Mouse (Mus musculus) CH12.LX (cell line): ENCODE results near the gene Slc25a34. TPM values are rescaled to one million over a fixed set of nuclear protein-coding genes. Genes with fewer than 3 reads are reported as not detected.

ENCODE experiments used
- DNase-seq: peaks from one replicate; pipeline ENCODE4 v3.0.0-alpha.2; 2013; ENCODE audit errors: extremely low read depth
- H3K27ac ChIP-seq: 2 replicates; pipeline ENCODE4 v1.5.1; 2012; ENCODE audit warnings: low read depth, mild to moderate bottlenecking, control low read depth, moderate library complexity; ENCODE audit not compliant: insufficient read depth
- H3K27me3 ChIP-seq: replicated peaks from 2 replicates; pipeline ENCODE3; 2012; ENCODE audit warnings: inconsistent platforms
- H3K36me3 ChIP-seq, 2 experiments: replicated peaks in 1 of 2; 2 replicates each; pipeline versions ENCODE3 to v1.6.1; 2012; ENCODE audit warnings: inconsistent platforms in 1 of 2, low read length in 1 of 2, mild to moderate bottlenecking in 1 of 2, mixed read lengths in 1 of 2, moderate library complexity in 1 of 2; ENCODE audit not compliant: control insufficient read depth in 1 of 2, insufficient read depth in 1 of 2
- H3K4me1 ChIP-seq, 2 experiments: 2 replicates each; pipeline ENCODE4 v1.6.1; 2012; ENCODE audit warnings: inconsistent platforms in 1 of 2, moderate library complexity in 1 of 2; ENCODE audit not compliant: insufficient read depth in 2 of 2, control insufficient read depth in 1 of 2
- H3K4me2 ChIP-seq: 2 replicates; pipeline ENCODE4 v1.6.1; 2012; ENCODE audit warnings: low read depth, mild to moderate bottlenecking, control low read depth; ENCODE audit not compliant: poor library complexity, insufficient read depth, severe bottlenecking
- H3K4me3 ChIP-seq, 3 experiments: fragments of 150-350 bp in 1 of 3; sonication (generic) in 1 of 3; replicated peaks in 1 of 3; 2 replicates each; pipeline versions ENCODE3 to v1.5.1; 2011 to 2012; ENCODE audit warnings: low read depth in 2 of 3, low read length in 2 of 3, mild to moderate bottlenecking in 2 of 3, moderate library complexity in 2 of 3, control low read depth in 1 of 3, improper control_type of control experiment in 1 of 3, inconsistent platforms in 1 of 3, mixed read lengths in 1 of 3; ENCODE audit not compliant: poor library complexity in 1 of 3
- H3K79me2 ChIP-seq: replicated peaks from 2 replicates; pipeline ENCODE4 v1.6.1; 2012; ENCODE audit warnings: mild to moderate bottlenecking, moderate library complexity; ENCODE audit not compliant: control insufficient read depth, poor library complexity, insufficient read depth, severe bottlenecking; ENCODE audit errors: extremely low read depth
- H3K9ac ChIP-seq: 2 replicates; pipeline ENCODE4 v1.6.1; 2012; ENCODE audit warnings: low read depth, mild to moderate bottlenecking, control low read depth, moderate library complexity; ENCODE audit not compliant: insufficient read depth
- H3K9me3 ChIP-seq: replicated peaks from 2 replicates; pipeline ENCODE3; 2012; ENCODE audit warnings: low read length, inconsistent platforms, mixed read lengths
- BHLHE40 ChIP-seq: IDR thresholded peaks from 2 replicates; pipeline ENCODE4 v1.6.1; 2011; ENCODE audit warnings: mild to moderate bottlenecking, low read depth, low read length, improper control_type of control experiment
- CHD1 ChIP-seq: IDR thresholded peaks from 2 replicates; pipeline ENCODE4 v1.6.1; 2012; ENCODE audit warnings: low read depth, low read length, improper control_type of control experiment, inconsistent platforms
- CTCF ChIP-seq, 2 experiments: IDR thresholded peaks in 1 of 2; conservative IDR thresholded peaks in 1 of 2; 2 replicates each; pipeline ENCODE4 v1.5.1; 2011 to 2012; ENCODE audit warnings: low read depth in 2 of 2, low read length in 2 of 2, improper control_type of control experiment in 1 of 2, inconsistent platforms in 1 of 2, mild to moderate bottlenecking in 1 of 2, moderate library complexity in 1 of 2
- E2F4 ChIP-seq: IDR thresholded peaks from 2 replicates; pipeline ENCODE4 v1.6.1; 2011; ENCODE audit warnings: low read depth, low read length, improper control_type of control experiment; ENCODE audit not compliant: insufficient replicate concordance
- ELF1 ChIP-seq: IDR thresholded peaks from 2 replicates; pipeline ENCODE4 v1.6.1; 2014; ENCODE audit warnings: low read depth, mild to moderate bottlenecking, inconsistent platforms, low read length, improper control_type of control experiment
- EP300 ChIP-seq: IDR thresholded peaks from 2 replicates; pipeline ENCODE4 v1.6.1; 2011; ENCODE audit warnings: low read length, improper control_type of control experiment
- ETS1 ChIP-seq: conservative IDR thresholded peaks from 2 replicates; pipeline ENCODE4 v1.6.1; 2012; ENCODE audit warnings: low read depth, mild to moderate bottlenecking, inconsistent platforms, low read length, improper control_type of control experiment, moderate library complexity
- GABPA ChIP-seq: IDR thresholded peaks from 2 replicates; pipeline ENCODE4 v1.6.1; 2012; ENCODE audit warnings: low read depth, low read length, improper control_type of control experiment, inconsistent platforms; ENCODE audit not compliant: insufficient replicate concordance
- HCFC1 ChIP-seq: IDR thresholded peaks from 2 replicates; pipeline ENCODE4 v1.6.1; 2012; ENCODE audit warnings: low read depth, mild to moderate bottlenecking, inconsistent platforms, low read length, improper control_type of control experiment
- KAT2A ChIP-seq: IDR thresholded peaks from 2 replicates; pipeline ENCODE4 v1.6.1; 2012; ENCODE audit warnings: low read length, improper control_type of control experiment, inconsistent platforms; ENCODE audit not compliant: insufficient replicate concordance
- MAFK ChIP-seq: IDR thresholded peaks from 2 replicates; pipeline ENCODE4 v1.6.1; 2011; ENCODE audit warnings: low read length, improper control_type of control experiment; ENCODE audit not compliant: insufficient replicate concordance
- MAX ChIP-seq: IDR thresholded peaks from 2 replicates; pipeline ENCODE4 v1.6.1; 2011; ENCODE audit warnings: low read length, improper control_type of control experiment
- MAZ ChIP-seq: IDR thresholded peaks from 2 replicates; pipeline ENCODE4 v1.6.1; 2012; ENCODE audit warnings: low read depth, mild to moderate bottlenecking, inconsistent platforms, low read length, improper control_type of control experiment, moderate library complexity
- MEF2A ChIP-seq: IDR thresholded peaks from 2 replicates; pipeline ENCODE4 v1.6.1; 2014; ENCODE audit warnings: low read depth, mild to moderate bottlenecking, inconsistent platforms, low read length, improper control_type of control experiment, borderline replicate concordance
- MXI1 ChIP-seq: IDR thresholded peaks from 2 replicates; pipeline ENCODE4 v1.6.1; 2011; ENCODE audit warnings: mild to moderate bottlenecking, low read depth, low read length, improper control_type of control experiment
- POLR2A ChIP-seq: IDR thresholded peaks from 2 replicates; pipeline ENCODE4 v1.6.1; 2011; ENCODE audit warnings: low read depth, mild to moderate bottlenecking, improper control_type of control experiment, low read length
- RAD21 ChIP-seq: IDR thresholded peaks from 2 replicates; pipeline ENCODE4 v1.6.1; 2011; ENCODE audit warnings: low read depth, mild to moderate bottlenecking, low read length, improper control_type of control experiment, moderate library complexity
- RCOR1 ChIP-seq: conservative IDR thresholded peaks from 2 replicates; pipeline ENCODE4 v1.6.1; 2012; ENCODE audit warnings: low read depth, mild to moderate bottlenecking, inconsistent platforms, low read length, improper control_type of control experiment
- SIN3A ChIP-seq: IDR thresholded peaks from 2 replicates; pipeline ENCODE4 v1.6.1; 2012; ENCODE audit warnings: low read length, improper control_type of control experiment, inconsistent platforms
- TCF12 ChIP-seq: IDR thresholded peaks from 2 replicates; pipeline ENCODE4 v1.6.1; 2014; ENCODE audit warnings: low read depth, mild to moderate bottlenecking, inconsistent platforms, low read length, improper control_type of control experiment
- UBTF ChIP-seq: IDR thresholded peaks from 2 replicates; pipeline ENCODE4 v1.6.1; 2012; ENCODE audit warnings: low read depth, mild to moderate bottlenecking, inconsistent platforms, low read length, improper control_type of control experiment, moderate library complexity
- USF1 ChIP-seq: IDR thresholded peaks from 2 replicates; pipeline ENCODE4 v1.6.1; 2014; ENCODE audit warnings: low read depth, mild to moderate bottlenecking, inconsistent platforms, low read length, improper control_type of control experiment
- USF2 ChIP-seq: conservative IDR thresholded peaks from 2 replicates; pipeline ENCODE4 v1.6.1; 2011; ENCODE audit warnings: low read depth, low read length, improper control_type of control experiment
- ZMIZ1 ChIP-seq: IDR thresholded peaks from 2 replicates; pipeline ENCODE4 v1.6.1; 2012; ENCODE audit warnings: low read depth, mild to moderate bottlenecking, inconsistent platforms, low read length, improper control_type of control experiment
- ZNF384 ChIP-seq: IDR thresholded peaks from 2 replicates; pipeline ENCODE4 v1.6.1; 2012; ENCODE audit warnings: low read depth, low read length, improper control_type of control experiment, inconsistent platforms
- dilution Hi-C: fragments of 300-500 bp; cut with MboI; formaldehyde crosslinking; loops from 2 replicates; pipeline ENCODE4 v1.14.3; 2020; ENCODE audit warnings: low sequenced_read_pairs; ENCODE audit not compliant: extremely low pct_unique_long_range_greater_than_20kb, extremely low pct_ligation_motif_present
- in situ Hi-C: fragments of 300-500 bp; cut with MboI; formaldehyde crosslinking; loops from 3 replicates; pipeline ENCODE4 v1.14.3; 2019; ENCODE audit warnings: low sequenced_read_pairs, low pct_ligation_motif_present, low pct_unique_long_range_greater_than_20kb, mixed read lengths
- polyA plus RNA-seq: library from polyadenylated mRNA; unstranded; fragments of >175 nt; gene quantifications from 2 replicates; pipeline ENCODE4 v1.2.1, GENCODE M21; 2012; ENCODE audit warnings: low read depth; ENCODE audit not compliant: insufficient read length
- total RNA-seq, 2 experiments: library from RNA; depleted of rRNA; stranded (reverse); fragments of 300-350 nt in 1 of 2; fragments of >200 nt in 1 of 2; gene quantifications; 2 replicates each; pipeline ENCODE4 v1.2.3; 2012 to 2014

Slc25a34 gene
- total RNA-seq (2012; rRNA removed) (0.63 and 0.64 TPM in 2 replicates), total RNA-seq (2014; rRNA removed) (0.23 and 0.41 TPM in 2 replicates), polyA plus RNA-seq (1.2 and 1.7 TPM in 2 replicates)

DNA sequence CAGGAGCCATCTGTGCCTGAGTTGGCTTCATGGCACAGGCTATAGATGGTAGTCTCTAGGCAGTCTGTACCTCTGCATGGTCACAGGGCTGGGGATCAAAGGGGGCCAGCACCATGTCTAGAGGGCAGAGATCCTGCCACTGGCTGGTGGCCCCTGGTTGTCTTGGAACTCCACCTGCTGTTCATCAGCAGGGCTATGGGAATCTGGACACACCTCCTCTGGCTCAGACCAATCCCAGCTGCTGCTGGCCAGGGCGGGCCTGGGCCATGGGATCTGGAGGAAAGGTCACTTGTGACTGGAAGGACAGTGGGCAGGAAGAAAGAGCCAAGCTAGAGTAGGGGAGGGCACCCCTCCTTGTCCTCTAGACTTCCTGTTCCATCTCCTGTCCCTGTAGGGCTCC lies at the start of gene Slc25a34:
TSS of gene Slc25a34 (minus strand) at position 156 of the 400 bp plus-strand sequence.
- peak within 1 kb of the TSS; percentile 25; the same call in 1 of the 2 replicates for H3K9ac ChIP-seq
- H3K9me3 ChIP-seq: no peaks in the 10 kb centered on the region
- H3K4me2 ChIP-seq: peak within 1 kb of the TSS; percentile 65; the same call in 1 of the 2 replicates
- peak; percentile 91 for TF ChIP-seq ZMIZ1
- no peak for TF ChIP-seq MXI1
- TF ChIP-seq POLR2A: peak; percentile 53
- no peak for TF ChIP-seq RCOR1
- no peak for TF ChIP-seq UBTF
- no peak for TF ChIP-seq USF2
- in situ Hi-C loops (no loop called here), dilution Hi-C loops (no loop called here)
- peaks cover 32 to 71% of the 10 kb centered on the region in 2 experiments for H3K4me1 ChIP-seq
- H3K79me2 ChIP-seq: no peaks in the 10 kb centered on the region
- H3K36me3 ChIP-seq: peaks cover 18 to 38% of the 10 kb centered on the region in 2 experiments
- peak within 1 kb of the TSS; percentile 94 for H3K27ac ChIP-seq
- no peak for DNase-seq
- peak within 1 kb of the TSS in 1 of 3 experiments; percentile 17 for H3K4me3 ChIP-seq
- H3K27me3 ChIP-seq: no peaks in the 10 kb centered on the region

DNA sequence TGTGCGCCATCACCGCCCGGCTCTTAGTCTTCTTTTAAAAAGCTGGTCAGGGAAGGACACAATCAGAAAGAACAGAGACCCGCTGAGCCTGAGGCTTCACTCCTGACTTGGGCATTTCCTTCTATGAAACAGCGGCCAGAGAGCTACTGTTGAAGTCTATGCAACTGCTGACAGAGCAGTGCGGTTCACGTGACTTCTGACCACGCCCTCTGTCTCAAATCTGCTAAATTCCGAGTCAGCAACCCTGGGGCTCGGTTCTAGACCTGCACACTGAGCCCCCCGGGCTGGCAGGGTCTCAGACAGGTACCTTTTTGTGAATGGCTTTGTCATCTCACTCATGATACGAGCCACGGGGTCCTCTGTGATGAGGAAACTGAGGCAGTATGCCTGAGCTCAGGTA lies 48.7 kb upstream of the Slc25a34 start:
- in situ Hi-C loops (no loop called here), dilution Hi-C loops (no loop called here)
- no peak overlapping the region for H3K4me2 ChIP-seq
- peaks cover 12% of the 10 kb centered on the region for H3K9me3 ChIP-seq
- no peaks in the 10 kb centered on the region for H3K27me3 ChIP-seq
- no peak for DNase-seq
- H3K36me3 ChIP-seq: peaks cover 0 to 2% of the 10 kb centered on the region in 2 experiments
- H3K79me2 ChIP-seq: no peaks in the 10 kb centered on the region
- H3K9ac ChIP-seq: no peak overlapping the region
- no peak overlapping the region for H3K27ac ChIP-seq
- peaks cover 13 to 17% of the 10 kb centered on the region in 2 experiments for H3K4me1 ChIP-seq
- H3K4me3 ChIP-seq: no peak overlapping the region
- no peak for TF ChIP-seq MAZ
- no peak for TF ChIP-seq GABPA

DNA sequence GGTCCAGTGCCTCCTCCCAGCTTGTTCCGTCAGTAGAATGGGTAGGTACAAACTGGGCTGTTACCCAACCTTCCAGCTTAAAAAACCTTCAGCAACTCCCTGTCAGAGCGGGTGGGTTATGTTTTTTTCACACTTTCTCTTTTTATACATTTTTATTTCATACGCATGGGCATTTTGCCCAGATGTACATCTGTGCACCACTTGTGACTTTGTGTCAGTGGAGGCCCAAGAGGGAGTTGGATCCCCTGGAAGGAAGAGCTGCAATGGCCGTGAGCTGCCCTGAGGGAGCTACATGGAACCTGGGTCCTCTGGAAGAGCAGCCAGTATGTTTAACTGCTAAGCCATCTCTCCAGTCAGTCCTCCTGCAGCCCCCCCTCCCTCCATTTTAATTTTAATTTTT lies 47.8 kb upstream of the Slc25a34 start:
- DNase-seq: no peak
- Histone ChIP-seq H3K4me1 (peaks cover 5 to 14% of the 10 kb centered on the region in 2 experiments; a peak in 3 of 4 replicates), H3K4me2 (no peak overlapping the region), H3K27ac (no peak overlapping the region), H3K36me3 (no peaks in the 10 kb centered on the region), H3K4me3 (no peak overlapping the region), H3K9ac (no peak overlapping the region), H3K27me3 (no peaks in the 10 kb centered on the region), H3K79me2 (no peaks in the 10 kb centered on the region), H3K9me3 (peaks cover 12% of the 10 kb centered on the region)
- TF ChIP-seq MAFK (no peak), TCF12 (no peak), ZNF384 (no peak), USF1 (no peak), CHD1 (no peak), BHLHE40 (no peak), RCOR1 (no peak), CTCF (conservative IDR thresholded peaks at IDR 0.05 in 1 of 2, IDR thresholded peaks at IDR 0.05 in 1 of 2; ENCODE audit: low read depth in 2 of 2, low read length in 2 of 2) (no peak), USF2 (no peak), ZMIZ1 (no peak), RAD21 (no peak), EP300 (no peak), ETS1 (no peak), MEF2A (no peak), MAX (no peak), KAT2A (no peak), HCFC1 (no peak), E2F4 (no peak), SIN3A (no peak), ELF1 (no peak)
- in situ Hi-C loops (no loop called here), dilution Hi-C loops (no loop called here)
